Mouse (Mus musculus) myocyte (in vitro differentiated cells): Measurements from ENCODE around the gene 2810021J22Rik.

ENCODE experiments used
- CEBPB ChIP-seq: IDR thresholded peaks from 2 replicates; pipeline ENCODE4 v1.6.1; 2011; ENCODE audit warnings: mild to moderate bottlenecking, moderate library complexity; ENCODE audit not compliant: poor library complexity, insufficient read depth, severe bottlenecking
- E2F4 ChIP-seq: IDR thresholded peaks from one replicate; pipeline ENCODE4 v1.6.1; 2011; ENCODE audit warnings: mild to moderate bottlenecking, control low read depth, moderate library complexity; ENCODE audit not compliant: insufficient read depth
- MYOG ChIP-seq, 3 experiments: IDR thresholded peaks; one replicate each; pipeline ENCODE4 v1.6.1; 2011; ENCODE audit warnings: control low read depth in 2 of 3, low read depth in 2 of 3, mild to moderate bottlenecking in 2 of 3; ENCODE audit not compliant: insufficient read length in 2 of 3, control insufficient read depth in 1 of 3, insufficient read depth in 1 of 3
- POLR2A ChIP-seq: IDR thresholded peaks from one replicate; pipeline ENCODE4 v1.6.1; 2011; ENCODE audit warnings: low read depth, mild to moderate bottlenecking, control low read depth, moderate library complexity; ENCODE audit not compliant: insufficient read length
- POLR2AphosphoS2 ChIP-seq: IDR thresholded peaks from one replicate; pipeline ENCODE4 v1.6.1; 2011; ENCODE audit warnings: low read depth, control low read depth; ENCODE audit not compliant: insufficient read length

DNA sequence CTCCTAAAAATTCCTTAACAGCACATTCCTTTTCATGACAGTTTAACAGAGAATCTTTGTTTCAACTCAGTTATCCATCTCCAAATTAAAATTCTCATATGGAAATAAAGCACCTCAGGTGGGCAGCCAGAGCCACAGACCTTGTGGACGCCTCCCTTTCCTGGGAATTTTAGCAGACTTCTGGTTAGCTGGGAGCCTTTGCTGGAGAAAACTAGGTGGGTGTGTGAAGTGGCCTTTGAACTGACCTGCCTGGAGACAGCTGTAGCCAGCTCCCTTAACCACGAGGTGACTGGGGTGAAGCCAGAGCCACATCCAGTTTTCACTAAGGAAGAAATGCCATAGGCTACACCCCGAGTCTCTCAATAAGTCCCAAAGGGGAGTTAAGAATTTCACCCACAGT, 62.6 kb downstream of the 2810021J22Rik start:
- TF ChIP-seq POLR2A (no peak), MYOG (IDR thresholded peaks at IDR 0.05; ENCODE audit: control insufficient read depth in 1 of 3, insufficient read depth in 1 of 3, insufficient read length in 2 of 3, low read depth in 2 of 3) (peak in 1 of 3 experiments; percentile 43), POLR2AphosphoS2 (no peak), E2F4 (no peak), CEBPB (no peak)
